Mouse (Mus musculus): Measurements from ENCODE around the gene Gm15013.
"Not testable (repeated sequence)": the region's sequence is repeated elsewhere in the genome, so short reads cannot be mapped to it uniquely, and the experiment has no call there.

DNA sequence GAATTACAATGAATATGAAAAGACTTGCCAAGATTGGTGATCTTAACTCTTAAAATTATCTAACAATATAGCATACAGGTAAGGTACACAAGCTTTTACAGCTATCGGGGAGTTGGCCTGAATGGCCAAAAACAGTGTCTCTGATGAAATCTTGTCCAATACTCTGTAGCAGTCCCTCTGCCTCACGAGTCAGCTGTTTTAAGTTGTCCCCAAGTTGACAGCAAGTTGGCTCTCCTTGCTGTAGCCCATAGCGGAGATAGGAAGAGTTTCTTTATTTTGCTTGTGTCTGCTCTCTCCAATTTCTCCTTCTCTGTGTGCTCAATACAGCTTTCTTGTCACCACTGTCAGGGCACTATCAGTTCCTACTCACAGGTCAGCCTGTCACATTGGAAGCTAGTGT is 44.4 kb upstream of the Gm15013 start:
- not testable (repeated sequence) for TF ChIP-seq CTCF (IDR thresholded peaks at IDR 0.05; ENCODE audit: low read depth, low read length); POLR2A (IDR thresholded peaks at IDR 0.05; ENCODE audit: borderline replicate concordance, low read depth, low read length)

All from bone marrow macrophage, adult 2 months (primary cell).